Mouse (Mus musculus) layer of hippocampus, adult 9-11 months (tissue): ENCODE results near the gene Gm21060.
"Not testable (repeated sequence)": the region's sequence is repeated elsewhere in the genome, so short reads cannot be mapped to it uniquely, and the experiment has no call there.

Source experiments
- DNase-seq: peaks from one replicate; pipeline ENCODE4 v3.0.0; 2022

Gene Gm21060

GRCm38 (mm10) chr19:61296969-61297368, at the start of gene Gm21060:
Gene Gm21060, minus strand, starts transcription at chr19:61297069.
- no peak for DNase-seq

DNA sequence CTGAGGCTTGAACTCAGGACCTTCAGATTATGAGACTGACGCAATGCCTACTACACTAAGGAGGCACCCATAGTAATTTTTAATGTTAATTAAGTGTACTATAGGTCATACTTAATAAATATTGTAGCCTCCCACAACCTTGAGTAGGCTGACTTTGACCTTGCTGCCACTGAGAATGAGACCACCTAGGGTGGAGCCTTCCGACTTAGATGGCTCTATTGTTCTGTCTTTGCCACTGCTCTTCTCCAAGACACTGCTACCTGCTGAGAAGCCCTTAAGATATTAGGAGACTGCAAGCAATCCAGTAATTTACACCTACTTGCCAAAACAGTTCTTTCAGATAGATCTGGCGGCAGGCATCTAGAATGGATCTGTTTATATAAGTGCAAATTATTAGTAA, 24.0 kb upstream of the Gm21060 start:
- not testable (repeated sequence) for DNase-seq

DNA sequence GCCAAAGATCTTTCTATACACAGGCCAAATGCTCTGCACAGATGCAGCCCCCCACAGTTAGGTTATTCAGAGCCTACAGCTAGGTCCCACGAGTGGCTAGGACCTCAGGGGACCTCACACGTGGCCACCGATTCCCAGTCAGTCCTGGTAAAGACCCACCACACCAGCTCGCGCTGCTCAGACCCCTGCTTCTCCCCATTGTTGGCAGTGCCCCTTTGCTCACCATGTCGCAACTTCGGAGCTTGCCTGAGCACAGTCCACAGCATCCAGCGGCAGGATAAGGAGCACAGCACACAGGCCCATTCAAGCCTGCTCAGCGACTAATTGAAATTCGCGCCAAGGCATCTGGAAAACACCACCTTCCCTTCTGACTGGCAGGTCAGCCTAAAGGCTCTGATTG, 16.3 kb upstream of the Gm21060 start:
- not testable (repeated sequence) for DNase-seq

DNA sequence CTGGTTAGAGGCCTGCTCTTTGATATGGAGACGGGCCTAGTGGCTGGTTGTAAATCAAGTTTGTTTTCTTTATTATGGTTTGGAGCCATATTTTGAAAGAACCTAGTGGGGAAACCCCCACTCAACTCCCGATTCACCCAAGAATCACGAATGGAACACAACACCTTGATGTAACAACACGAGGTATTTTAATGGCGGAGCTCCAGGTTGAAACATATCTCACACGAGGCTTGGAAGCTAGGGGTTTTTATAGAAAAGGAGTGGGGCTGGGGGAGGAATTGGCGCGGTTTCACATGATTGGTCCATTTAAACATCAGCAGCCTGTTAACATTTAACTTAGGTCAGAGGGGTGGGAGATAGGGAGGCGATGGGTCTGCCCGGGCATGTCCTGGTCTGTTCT, 15.5 kb upstream of the Gm21060 start:
- not testable (repeated sequence) for DNase-seq

DNA sequence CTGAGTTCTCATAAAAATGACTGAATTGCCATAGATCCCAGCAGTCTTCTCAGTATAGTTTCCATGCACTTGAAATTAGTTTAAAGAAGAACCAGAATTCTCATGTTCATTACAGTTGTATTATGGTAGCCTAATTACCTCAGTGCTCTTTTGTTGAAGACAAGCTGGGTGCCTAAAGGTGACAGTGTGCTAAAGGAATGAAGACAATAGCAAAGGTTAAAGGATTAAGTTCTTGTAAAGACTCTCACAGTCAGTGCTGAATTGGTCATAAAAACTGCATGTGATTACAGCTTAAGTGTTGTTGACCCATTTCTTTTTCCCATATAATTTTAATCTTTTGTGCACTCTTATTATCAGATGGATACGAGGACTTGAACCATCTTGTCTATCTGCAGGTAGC, 11.2 kb upstream of the Gm21060 start:
- DNase-seq, result not testable (repeated sequence)

- not testable (repeated sequence) for DNase-seq
Observed at GRCm38 (mm10) chr19:61285033-61285432, 11.8 kb downstream of the Gm21060 start.

GRCm38 (mm10) chr19:61283581-61283980, 13.3 kb downstream of the Gm21060 start:
- no peak for DNase-seq

DNA sequence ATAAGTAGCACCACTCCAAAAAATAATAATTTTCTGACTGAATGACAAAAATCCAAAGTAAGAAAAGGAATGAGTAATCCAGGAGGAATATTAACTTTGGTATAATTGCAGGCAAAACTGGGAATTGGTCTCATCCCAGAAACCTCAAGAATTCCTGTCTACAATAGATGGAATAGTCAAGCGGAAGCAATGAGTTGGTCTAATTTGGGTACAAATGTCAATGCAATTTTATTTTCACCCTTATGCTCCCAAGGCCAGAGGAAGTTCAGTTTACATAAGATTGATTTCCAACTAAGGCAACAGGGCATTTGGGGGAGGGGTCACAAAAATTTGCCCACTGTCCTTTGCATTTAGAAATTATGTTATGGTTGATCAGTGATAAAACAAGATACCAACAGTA, 21.4 kb downstream of the Gm21060 start:
- no peak for DNase-seq

DNA sequence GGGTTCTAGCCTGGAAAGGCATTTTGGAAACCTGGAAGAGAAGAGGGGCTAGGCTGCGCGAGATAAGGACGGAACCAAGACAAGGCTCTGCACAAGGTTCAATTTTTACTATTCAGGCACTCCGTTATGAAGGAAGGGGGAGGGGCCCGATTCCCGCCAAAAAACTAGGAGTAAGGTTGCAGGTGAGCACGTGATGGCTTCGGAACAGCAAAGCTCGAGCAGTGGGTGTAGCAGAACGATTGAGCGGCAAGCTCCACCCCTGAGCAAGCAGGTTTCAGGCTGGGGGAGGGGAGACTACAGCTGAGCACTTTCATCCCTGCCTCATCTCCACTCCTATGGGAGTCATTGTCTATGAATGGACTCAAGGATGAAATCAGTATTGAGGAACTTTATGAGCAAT, 27.7 kb downstream of the Gm21060 start:
- not testable (repeated sequence) for DNase-seq

DNA sequence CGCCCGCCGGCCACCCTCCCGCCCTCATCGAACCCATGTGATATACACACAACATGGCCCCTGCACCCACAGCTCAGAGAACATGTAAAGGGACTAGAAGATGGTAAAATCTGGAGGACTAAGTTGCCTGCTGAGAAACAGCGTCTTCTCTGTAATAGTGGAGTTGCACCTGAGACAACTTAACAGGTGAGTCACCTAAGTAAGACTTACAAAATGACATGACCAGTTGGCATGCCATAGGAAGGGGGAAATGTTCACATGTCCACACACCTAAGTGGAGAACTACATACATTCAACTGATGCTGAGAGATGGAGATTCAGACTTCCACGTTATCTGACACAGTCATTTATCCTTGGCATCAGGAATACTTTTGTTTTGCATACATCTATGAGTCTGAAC, 29.7 kb downstream of the Gm21060 start:
- DNase-seq, result no peak

- DNase-seq, result no peak
Observed at GRCm38 (mm10) chr19:61266651-61267050, 30.2 kb downstream of the Gm21060 start.

- peak; percentile 14 for DNase-seq
Observed at GRCm38 (mm10) chr19:61266246-61266615, 30.6 kb downstream of the Gm21060 start.

GRCm38 (mm10) chr19:61265349-61266245, 31.3 kb downstream of the Gm21060 start:
- DNase-seq, result peak; percentile 88

- DNase-seq, result no peak
Observed at GRCm38 (mm10) chr19:61264933-61265332, 31.9 kb downstream of the Gm21060 start.

DNA sequence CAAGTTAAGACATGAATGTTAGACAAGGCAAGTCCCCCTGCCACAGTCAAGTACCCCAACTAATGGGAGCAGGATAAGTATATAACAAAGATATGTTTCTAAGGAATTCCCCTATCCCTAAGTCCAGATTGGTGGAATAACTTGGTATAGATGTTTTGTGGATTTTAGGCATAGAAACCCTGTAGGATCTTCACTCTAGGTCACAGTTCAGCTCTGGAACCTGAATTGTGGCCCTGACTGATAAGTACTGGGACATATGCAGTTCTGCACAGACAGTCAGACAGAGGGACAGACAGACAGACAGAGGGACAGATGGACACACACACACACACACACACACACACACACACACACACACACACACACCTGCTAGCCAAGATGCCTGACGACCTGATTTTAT, 32.6 kb downstream of the Gm21060 start:
- DNase-seq, result no peak

DNA sequence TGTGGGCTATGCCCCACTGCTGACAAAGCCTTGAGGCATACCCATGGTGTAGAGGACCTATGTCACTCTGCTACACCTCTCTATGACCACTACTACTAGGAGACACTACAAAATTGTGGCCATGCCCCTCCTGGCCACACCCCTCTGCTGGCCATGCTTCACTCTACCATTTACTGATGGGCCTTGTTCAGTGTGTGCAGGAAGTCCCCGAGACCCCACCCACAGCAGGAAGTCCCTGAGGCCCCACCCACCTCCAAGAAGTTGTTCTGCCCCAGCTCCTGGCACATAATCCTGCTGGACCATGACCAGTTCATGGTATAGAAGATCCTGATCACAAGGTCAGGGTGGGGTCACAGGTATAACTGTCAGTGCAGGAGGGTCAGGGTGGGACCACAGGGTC, 35.6 kb downstream of the Gm21060 start:
- DNase-seq, result no peak

GRCm38 (mm10) chr19:61257733-61258132, 39.1 kb downstream of the Gm21060 start:
- no peak for DNase-seq

DNA sequence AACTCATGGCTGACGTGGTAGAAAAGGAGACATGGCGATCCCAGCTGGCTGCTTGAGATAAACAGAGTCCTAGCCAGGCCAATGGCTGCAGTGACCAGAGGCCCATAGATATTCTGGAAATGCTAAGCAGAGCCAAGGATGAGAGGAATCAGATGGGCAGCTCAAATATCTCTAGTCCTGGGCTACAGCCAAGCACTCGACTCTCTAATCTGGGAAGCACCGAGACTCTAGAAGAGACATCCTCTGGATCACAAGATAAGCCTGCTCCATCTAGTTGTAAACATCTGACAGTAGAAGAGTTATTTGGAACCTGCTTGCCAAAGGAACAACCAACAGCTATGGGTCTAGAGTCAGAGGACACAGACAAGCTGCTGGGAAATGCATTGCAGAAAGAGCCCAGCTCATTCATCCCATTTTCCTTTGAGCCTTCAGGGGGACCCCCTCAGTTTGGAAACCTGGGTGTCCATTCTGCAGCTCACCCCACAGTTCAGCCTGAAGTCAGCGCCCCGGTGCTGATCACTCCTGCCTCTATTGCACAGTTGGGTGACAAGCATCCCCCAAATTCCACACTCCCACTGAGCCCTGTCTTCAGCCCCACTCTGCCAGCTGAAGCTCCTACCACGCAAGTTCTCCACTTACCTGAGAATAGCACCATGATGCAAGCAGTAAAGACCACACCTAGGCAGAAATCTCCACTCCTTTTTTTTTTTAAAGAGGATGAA, 40.5 kb downstream of the Gm21060 start:
- DNase-seq, result no peak

DNA sequence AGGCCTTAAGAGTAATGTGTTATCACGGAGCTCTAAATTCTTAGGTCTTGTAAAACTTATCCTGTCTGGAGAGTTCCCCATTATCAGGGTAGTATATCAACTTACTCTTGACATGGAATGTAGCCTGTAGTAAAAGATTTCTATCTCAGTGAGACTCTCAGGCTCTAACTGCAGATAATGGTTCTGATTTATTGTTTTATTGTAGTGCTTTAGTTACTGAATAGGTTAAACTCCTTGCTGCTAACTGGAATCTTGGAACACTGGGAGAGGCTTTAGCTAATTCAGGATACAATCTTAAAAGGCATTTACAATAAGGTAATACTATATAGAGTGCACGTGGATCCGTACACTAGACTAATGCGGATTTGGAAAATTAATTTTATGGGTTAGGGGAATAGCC, 49.5 kb downstream of the Gm21060 start:
- not testable (repeated sequence) for DNase-seq
